Mouse (Mus musculus) C2C12 (cell line): Measurements from ENCODE around the gene Hoxa5.

Experiments used
- CEBPB ChIP-seq: IDR thresholded peaks from one replicate; pipeline ENCODE4 v1.6.1; 2011; ENCODE audit warnings: low read depth, mild to moderate bottlenecking, control low read depth, moderate library complexity
- CTCF ChIP-seq: IDR thresholded peaks from one replicate; pipeline ENCODE4 v1.5.1; 2011; ENCODE audit not compliant: control insufficient read depth, insufficient read depth, insufficient read length
- FOSL1 ChIP-seq: IDR thresholded peaks from one replicate; pipeline ENCODE4 v1.8.0; 2011; ENCODE audit warnings: mild to moderate bottlenecking, low read length; ENCODE audit not compliant: poor library complexity, insufficient read depth, severe bottlenecking
- MAX ChIP-seq: IDR thresholded peaks from one replicate; pipeline ENCODE4 v1.6.1; 2011; ENCODE audit warnings: mild to moderate bottlenecking, control low read depth
- MYOD1 ChIP-seq: IDR thresholded peaks from one replicate; pipeline ENCODE4 v1.6.1; 2011; ENCODE audit warnings: low read depth; ENCODE audit not compliant: control insufficient read depth, insufficient read length
- MYOG ChIP-seq: IDR thresholded peaks from one replicate; pipeline ENCODE4 v1.6.1; 2011; ENCODE audit not compliant: control insufficient read depth, insufficient read length; ENCODE audit errors: extremely low read depth
- USF1 ChIP-seq: IDR thresholded peaks from one replicate; pipeline ENCODE4 v1.6.1; 2011; ENCODE audit warnings: low read depth, mild to moderate bottlenecking, control low read depth, moderate library complexity

DNA sequence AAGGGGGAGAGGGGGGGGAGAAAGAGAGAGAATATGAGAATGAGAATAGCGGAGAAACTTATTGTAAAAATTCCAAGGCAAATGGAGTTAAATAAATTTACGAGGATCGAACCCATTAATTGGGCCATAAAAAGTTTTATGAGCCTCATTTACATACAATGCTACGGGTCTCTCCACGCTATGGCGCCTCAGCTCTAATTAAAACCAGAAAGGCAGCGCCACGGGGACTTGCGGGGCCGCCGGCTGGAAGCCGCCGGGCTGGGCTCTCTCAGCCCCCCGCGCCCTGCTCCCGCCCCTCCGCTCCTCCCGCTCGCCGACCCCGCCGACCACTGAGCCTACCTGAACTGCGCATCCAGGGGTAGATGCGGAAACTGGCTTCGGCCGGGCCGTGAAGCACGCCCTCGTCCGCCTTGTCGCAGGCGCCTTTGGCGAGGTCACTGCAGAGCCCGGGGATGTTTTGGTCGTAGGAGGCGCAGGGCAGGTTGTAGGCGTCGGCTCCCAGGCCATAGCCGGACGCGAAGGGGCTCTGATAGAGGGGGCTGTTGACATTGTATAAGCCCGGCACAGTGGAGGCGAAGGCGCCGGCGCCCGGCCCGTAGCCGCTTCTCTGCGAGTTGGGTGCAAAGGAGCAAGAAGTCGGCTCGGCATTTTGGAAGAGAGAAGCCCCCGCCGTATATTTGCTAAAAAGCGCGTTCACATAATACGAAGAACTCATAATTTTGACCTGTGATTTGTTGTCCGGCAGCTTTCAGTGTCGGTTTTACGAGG is 12.5 kb upstream of the Hoxa5 start:
- TF ChIP-seq CTCF (no peak), MYOD1 (no peak), CEBPB (no peak), USF1 (no peak), MYOG (no peak), MAX (no peak), FOSL1 (no peak)
